Mouse (Mus musculus): Measurements from ENCODE around the gene Nrde2.

Gene Nrde2

DNA sequence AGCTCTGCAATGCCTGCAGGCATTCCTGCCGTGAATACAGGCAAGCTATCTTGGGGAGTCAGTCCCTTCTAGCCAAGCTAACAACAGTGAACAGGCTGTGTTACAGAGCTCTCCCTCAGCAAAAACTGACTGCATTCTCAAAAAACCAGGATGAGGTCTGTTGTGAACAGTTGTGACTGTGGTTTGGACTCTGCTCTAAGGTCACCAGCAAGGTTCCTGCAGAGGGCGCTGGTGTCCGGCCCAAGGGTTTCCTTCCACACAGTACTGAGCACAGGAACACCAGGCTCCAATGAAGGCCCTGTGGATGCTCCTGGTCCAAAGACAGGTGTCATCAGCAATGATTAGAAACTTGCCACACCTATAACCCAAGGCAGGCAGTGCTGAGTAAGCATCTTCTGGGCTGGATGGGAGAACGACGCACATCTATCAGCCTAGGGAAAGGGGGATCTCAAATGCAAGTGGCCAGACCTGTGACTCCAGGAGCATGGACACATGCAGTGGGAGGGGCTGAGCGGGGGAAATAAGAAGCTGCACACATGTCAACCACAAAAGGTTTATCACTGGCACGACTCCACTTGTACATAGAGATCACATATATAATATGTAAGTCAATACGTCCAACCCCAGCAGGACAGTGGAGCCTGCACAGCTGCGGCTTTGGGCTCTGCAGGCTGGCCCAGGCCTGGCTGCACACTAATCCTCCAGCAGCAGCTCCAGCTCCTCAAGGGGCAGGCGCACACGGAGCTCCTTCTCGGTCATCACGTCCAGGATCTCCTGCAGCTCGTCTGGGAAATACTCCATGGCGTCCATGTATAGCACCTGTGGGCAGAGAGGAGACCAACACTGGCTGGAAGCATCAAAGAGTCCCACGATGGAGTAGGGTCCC lies 34.3 kb downstream of the Nrde2 start:
- DNase-seq (ENCODE audit: low read depth, low spot score) = no peak

DNA sequence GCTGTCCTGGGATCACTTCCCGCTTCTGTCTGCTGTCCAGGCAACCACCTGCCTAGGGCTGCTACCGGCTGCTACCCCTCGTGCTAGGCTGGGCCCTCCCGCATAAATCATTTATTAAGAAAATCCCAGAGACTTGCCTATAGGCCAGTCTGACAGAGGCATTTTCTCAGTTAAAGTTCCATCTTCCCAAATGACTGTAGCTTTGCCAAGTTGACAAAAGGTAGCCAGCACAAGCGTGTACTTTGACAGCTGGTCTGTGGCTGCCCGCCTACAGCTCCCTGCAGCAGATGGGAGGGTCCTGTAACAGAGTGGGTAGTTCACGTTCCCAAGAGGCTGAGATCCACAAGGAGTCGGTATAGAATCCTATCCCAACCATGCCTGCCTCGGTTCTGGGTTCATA lies 36.0 kb downstream of the Nrde2 start:
- no peak for DNase-seq (ENCODE audit: low read depth, low spot score)

DNA sequence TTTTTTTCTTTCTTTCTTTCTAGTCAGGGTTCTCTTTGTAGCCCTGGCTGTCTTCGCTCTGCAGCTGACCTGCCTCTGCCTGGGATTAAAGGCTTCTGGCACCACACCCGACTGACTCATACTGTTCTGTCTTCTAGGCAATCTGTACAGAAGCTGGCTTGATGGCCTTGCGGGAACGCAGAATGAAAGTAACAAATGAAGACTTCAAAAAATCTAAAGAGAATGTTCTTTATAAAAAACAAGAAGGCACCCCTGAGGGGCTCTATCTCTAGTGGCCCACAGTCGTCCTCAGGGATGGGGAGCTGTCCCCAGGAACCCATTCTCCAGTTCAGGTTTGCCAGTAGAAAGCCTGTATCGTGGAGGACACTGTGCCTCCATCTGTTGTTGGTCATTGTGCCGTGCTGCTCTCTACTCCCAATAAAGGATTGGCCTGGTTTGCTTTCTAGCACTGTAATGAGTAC lies 36.5 kb downstream of the Nrde2 start:
- DNase-seq (ENCODE audit: low read depth, low spot score) = no peak

DNA sequence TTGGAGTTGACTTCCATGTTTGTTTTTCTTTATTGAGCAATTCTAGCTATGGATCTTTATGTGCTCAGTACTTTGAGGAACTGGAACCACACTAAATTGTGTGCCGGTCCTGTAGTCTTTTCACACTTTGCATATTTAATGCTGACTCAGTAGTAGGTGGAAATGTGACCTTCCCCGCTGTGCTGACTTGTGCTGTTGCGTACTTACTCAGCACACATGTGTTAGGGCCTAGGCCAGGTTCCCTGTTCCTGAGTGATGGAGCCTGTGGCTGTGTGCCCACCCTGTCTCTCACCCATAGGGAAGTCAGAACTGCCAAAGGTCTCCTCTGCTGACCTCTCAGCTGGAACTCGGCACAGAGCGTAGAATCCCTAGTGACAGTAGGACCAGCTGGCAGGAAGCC lies 43.5 kb downstream of the Nrde2 start:
- DNase-seq (ENCODE audit: low read depth, low spot score) = no peak

DNA sequence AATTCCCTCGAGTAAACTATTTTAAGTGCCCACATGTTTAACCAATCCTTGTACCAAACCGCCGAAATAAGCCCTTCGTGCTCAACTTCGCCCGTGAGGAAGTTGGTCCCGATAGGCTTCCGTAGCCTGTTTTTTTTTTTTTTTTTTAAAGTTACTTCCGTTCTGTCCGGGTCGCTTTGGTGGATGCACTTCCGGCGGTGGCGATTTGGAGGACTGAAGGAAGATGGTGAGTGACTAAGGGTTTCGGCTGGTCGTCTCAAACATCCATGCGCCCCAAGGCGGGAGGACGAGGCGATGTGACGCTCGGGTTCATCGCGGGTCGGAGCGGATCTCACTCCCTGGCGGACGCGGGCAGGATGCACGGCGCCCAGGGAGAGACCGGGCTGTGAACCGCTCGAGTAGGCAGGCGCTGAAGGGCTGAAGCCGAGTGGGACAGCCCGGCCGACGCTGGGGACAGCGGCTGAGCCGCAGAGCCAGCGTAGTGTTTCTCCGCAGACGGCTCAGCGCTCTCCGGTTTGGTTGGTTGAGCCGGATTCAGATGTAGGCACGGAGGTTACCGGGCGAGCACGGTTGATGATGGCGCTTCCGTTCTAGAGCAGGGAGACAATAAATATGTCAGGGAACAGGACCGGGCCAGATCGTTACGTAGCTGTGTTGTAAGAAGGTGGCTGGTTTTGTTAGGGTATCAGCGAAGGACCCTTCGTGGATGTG lies 49.3 kb downstream of the Nrde2 start, which contains the start of gene Psmc1:
Gene Psmc1 (plus strand): TSS at position 169 of the 711 bp plus-strand sequence.
- peak; percentile 92 for DNase-seq (ENCODE audit: low read depth, low spot score)

DNA sequence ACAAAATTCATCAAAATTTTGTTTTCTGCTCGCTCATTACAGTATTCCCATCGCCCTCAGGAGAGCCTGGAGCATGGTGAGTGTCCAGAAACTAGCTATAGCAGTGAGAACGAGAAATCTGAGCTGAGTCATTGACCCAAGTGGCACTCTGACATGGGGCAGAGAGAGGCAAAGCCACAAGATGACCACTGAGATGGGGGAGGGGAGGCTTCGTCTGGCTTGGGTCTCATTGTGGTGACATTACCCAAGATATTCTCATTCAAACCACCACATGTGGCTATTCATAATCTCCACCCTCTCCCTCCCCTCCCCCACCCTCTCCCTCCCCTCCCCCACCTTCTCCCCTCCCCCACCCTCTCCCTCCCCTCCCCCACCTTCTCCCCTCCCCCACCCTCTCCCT lies 52.0 kb downstream of the Nrde2 start:
- no peak for DNase-seq (ENCODE audit: low read depth, low spot score)

DNA sequence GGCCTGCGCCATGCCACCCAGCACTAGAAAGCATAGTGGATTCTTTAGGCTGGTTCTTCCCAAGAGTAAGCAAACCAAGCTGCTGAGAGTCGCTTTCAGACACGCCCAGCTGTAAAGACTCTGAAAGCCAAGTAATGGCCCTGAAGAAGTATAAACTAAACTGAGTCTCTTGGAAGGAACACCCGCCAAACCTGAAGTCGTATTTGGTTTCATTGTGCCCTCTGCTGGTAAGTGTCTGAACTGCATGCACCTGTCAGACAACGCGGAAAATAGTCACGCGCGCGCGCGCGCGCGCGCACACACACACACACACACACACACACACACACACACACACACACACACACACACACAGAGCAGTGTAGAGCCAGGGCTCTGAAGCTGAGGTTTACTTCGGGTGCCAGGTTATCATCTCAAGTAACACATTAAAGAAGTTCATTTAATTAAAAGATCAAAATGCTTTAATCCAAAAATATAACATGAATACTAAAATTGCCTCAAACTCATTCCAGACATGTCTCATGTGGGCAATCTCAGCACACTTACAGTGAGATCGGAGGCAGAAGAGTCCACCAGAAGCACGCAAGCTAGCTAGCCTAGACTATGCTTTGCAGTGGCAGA lies 53.1 kb downstream of the Nrde2 start:
- DNase-seq (ENCODE audit: low read depth, low spot score) = peak; percentile 88

DNA sequence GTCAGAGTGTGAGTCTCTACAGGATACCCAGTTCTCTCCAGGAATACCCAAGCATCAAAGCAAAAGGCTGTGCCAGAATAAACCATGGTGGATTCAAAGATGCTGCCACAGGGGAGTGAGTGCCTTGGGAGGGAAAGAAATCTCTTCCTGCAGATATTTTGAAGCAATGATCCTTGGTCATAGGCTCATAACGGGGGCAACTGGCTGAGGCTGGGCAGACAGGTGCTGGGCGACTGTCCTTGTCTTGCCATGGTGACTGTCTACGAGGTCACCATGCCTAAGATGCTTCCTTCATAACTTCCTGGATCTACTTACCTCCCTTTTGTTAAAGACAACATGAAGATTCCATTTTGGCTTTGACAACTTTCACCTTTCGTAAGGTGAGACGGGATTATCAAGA lies 54.9 kb downstream of the Nrde2 start:
- no peak for DNase-seq (ENCODE audit: low read depth, low spot score)

DNA sequence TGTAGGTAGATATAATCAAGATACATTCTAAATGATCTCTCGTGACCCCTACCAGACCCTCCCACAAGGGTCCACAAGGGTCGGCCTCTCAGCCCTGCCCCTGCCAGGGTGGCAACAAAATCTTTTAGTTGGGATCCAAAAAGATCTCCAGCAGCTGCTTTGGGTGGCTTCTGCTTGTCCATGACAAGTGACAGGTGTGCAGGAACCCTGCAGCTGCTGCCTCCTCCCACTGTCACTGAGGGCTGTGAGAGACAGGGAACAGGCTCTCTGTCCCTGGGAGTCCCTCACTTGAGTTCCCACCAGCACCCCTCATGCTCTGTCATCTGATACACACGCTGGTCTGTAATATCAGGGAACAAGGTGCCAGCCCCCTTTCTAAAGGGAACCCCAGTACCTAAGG lies 57.8 kb downstream of the Nrde2 start:
- DNase-seq (ENCODE audit: low read depth, low spot score) = no peak

DNA sequence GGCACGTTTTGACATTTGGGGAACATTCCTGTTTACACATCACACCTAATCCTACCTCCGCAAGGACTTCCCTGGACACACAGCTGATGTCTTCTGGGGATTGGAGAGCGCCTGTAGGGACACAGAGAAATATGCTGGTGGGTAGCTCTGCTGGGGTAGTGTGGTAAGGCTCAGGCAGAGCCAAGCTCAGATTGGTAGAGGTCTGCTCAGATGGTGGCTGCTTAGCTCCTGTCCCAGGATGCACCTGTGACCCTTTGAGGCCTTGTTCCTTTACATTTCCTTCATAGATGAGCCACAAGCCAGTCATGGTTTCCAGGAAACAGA lies 58.8 kb downstream of the Nrde2 start:
- no peak for DNase-seq (ENCODE audit: low read depth, low spot score)

DNA sequence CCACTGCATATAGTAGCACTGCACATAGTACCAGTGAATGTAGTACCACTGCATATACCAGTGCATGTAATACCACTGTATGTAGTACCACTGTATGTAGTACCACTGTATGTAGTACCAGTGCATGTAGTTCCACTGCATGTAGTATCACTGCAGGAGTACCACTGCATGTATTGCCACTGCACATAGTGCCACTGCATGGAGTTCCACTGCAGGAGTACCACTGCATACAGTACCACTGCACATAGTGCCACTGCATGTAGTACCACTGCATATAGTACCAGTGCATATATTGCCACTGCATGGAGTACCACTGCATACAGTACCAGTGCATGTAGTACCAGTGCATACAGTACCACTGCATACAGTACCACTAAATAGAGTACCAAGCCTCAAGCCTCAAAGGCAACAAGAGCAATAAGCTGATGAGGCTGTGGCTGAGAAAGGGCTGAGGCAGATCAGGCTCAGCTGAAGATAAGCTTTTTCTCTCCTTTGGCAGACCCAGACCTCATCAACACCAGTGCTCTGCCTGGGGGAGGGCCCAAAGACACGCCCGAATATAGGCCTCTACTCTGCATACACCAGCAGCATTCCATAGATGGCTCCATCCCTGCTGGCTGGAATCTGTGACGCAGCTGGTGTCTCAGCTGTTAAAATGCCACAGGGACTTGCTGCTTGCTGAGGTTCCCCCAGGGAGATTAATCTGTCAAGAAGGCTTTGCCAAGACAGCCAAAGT lies 59.3 kb downstream of the Nrde2 start:
- no peak for DNase-seq (ENCODE audit: low read depth, low spot score)

DNA sequence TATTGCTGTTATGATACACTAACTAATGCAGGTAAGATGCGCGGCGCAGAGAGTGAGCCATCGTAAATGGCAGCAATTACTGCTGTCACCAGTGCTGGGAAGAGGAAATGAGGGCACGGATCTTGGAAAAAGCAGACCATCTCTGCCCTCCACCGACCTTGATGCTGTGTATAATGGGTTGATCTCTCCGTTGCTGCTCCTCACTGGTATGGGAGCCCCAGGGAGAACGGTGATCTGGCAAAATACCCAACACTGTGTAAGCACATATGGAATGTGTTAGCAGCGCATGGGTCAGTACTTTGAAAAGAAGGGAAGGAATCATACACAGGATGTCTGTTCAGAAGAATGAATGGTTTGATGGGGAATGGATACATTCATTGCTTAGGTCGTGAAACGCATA lies 66.4 kb downstream of the Nrde2 start:
- DNase-seq (ENCODE audit: low read depth, low spot score) = no peak

DNA sequence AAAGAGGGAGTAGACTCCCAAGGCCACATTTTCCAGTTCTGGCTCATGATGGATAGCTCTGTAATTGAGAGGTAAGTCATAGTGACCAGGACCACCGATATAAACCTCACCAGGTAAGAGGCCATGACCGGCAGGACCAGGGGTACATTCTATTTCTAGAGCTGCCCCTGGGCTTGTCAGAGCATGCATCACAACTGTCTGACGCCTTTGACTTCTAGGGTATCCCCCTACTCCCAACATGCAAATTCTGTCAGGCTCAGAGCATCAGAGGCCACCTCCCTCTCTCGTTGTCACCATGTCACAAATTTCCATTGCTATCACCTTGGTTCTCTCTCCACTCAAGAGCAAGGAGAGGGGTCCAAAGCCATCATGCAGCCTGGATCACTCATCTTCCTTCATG lies 68.7 kb downstream of the Nrde2 start:
- no peak for DNase-seq (ENCODE audit: low read depth, low spot score)

DNA sequence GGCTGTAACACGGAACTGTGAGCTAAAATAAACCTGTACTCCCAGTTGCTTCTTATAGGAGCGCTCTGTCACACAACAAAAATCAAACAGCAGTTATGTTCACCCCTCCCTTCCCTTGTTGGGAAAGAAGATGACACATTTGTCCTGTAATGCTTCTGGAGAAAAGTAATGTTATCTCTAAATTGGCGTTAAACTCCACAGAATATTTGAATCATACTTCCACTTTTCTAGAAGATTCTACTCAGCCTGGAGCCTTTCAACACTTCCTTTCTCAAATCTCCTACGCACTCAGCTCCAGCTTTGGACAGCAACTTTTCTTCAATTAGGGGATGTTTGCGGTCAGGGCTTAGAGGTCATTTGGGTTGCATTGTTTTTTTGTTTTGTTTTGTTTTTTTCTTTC lies 70.2 kb downstream of the Nrde2 start:
- DNase-seq (ENCODE audit: low read depth, low spot score) = no peak

DNA sequence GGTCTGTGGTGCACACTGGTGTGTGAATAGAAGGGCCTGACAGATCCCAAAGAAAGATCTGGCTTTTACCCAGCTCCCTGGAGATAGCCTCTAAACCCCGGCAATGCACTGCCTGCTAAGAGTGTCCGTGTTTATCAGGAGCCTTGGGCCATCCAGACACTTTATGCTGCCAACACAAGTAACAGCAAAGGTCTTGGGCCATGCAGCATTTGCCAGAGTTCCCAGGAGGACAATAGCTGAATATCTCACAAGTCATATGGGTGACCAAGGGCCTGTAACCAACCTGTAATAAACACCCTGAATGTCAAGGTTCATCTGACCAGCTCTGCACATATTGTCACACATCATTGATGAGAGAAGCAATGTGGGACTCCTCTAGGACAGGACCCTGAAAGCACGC lies 71.4 kb downstream of the Nrde2 start:
- DNase-seq (ENCODE audit: low read depth, low spot score) = no peak

DNA sequence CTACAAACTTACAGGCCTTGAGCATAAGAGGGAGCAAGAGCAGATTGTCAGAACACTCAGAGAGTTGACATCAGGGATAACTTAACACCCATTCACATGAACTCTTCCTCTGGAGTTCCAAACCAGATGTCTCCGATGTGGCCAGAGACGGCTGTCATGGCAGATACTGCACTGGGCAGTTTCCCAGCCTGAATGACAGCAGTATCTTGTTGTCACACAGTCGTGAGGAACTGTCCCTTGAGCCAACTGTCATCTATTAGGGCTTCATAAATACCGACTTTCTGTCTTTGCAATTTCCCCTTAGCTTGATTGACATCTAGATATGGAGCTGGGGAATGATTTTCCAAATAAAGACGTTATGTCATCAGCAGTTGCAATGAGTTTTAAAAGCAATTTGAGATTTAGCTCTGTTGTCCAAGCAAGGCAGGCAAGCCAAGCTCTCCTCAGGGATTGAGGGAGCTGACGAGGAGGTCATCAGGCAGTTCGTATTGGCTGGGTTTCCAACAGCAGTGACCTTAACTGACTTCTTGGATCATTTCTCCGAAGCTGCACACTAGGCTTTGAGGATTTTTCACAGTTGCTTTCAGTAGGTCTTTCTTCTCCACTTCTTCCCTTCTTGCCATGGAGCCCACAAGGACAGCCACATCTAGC lies 79.7 kb downstream of the Nrde2 start:
- no peak for DNase-seq (ENCODE audit: low read depth, low spot score)

DNA sequence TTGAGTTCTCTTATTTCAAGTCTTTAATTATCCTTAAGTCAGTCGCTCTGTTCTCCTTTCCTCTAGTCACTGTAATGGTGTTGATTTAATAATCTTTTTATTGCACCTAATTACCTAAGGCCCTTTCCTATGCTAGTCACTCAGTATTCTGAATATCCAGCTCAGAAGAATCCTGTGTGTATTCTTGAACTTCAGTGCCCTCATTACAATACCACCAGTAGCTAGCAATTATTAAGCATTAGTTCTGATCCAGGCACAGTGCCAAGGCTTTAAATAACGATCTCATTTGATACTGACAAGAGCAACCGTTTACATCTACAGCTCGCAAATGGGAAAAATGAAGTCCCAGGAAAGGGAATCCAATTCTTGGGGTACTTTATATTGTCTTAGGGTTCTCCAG lies 83.7 kb downstream of the Nrde2 start:
- DNase-seq (ENCODE audit: low read depth, low spot score) = no peak
